Mouse (Mus musculus) mouse embryonic stem cell (cell line): ENCODE results near the gene Grm6.

ENCODE experiments used
- in situ Hi-C, 2 experiments: fragments of 300-500 bp; cut with MboI; formaldehyde crosslinking; loops; 1 replicate in 1 of 2; 3 replicates in 1 of 2; pipeline ENCODE4 v1.14.3; 2019 to 2020; ENCODE audit warnings: low sequenced_read_pairs in 2 of 2, low pct_unique_long_range_greater_than_20kb in 1 of 2, mixed read lengths in 1 of 2; ENCODE audit not compliant: unreplicated experiment in 1 of 2

Grm6 gene

GRCm38 (mm10) chr11:50897359-50897758 lies 46.9 kb downstream of the Grm6 start:
- in situ Hi-C loops, result no loop called here

GRCm38 (mm10) chr11:50908136-50908535 lies 57.7 kb downstream of the Grm6 start:
- in situ Hi-C loops, result no loop called here

- in situ Hi-C loops, result no loop called here
Observed at GRCm38 (mm10) chr11:50913301-50913700, 62.8 kb downstream of the Grm6 start.

GRCm38 (mm10) chr11:50914461-50914860 lies 64.0 kb downstream of the Grm6 start:
- in situ Hi-C loops, result no loop called here
